Mouse (Mus musculus) left cerebral cortex, postnatal 14 days (tissue): ENCODE results near the gene Cramp1l. TPM values are rescaled to one million over a fixed set of nuclear protein-coding genes. Genes with fewer than 3 reads are reported as not detected.
A peak's percentile ranks its signal among the peaks of the same experiment; 100 is the strongest.
"Not testable (repeated sequence)": the region's sequence is repeated elsewhere in the genome, so short reads cannot be mapped to it uniquely, and the experiment has no call there.

Experiments
- DNase-seq, 2 experiments: peaks; one replicate each; pipeline ENCODE4 v3.0.0; 2021 to 2022; ENCODE audit warnings: low spot score in 2 of 2, mixed read lengths in 1 of 2
- intact Hi-C: fragments of 180-260 bp; cut with DNase I; formaldehyde crosslinking; loops from one replicate; pipeline ENCODE4 v1.15.1; 2025
- total RNA-seq, 2 experiments: library from RNA; stranded (reverse); gene quantifications; 2 replicates each; pipeline ENCODE4 v1.2.3; 2021

The Cramp1l gene
- total RNA-seq, 2 experiments from 2014 or later, result 26.0 to 27.9 TPM

- no peak for DNase-seq
- intact Hi-C loops, result no loop called here
Observed at GRCm38 (mm10) chr17:24960852-24961715, 54.5 kb downstream of the Cramp1l start.

- intact Hi-C loops, result no loop called here
- DNase-seq, result peak; percentile 98
Observed at GRCm38 (mm10) chr17:24960135-24960851, 55.3 kb downstream of the Cramp1l start, which contains the start of gene Jpt2. Jpt2 (minus strand) TSS chr17:24960689.

- no peak for DNase-seq
- intact Hi-C loops, result no loop called here
Observed at GRCm38 (mm10) chr17:24959371-24959770, 56.2 kb downstream of the Cramp1l start.

- intact Hi-C loops, result no loop called here
- DNase-seq, result no peak
Observed at GRCm38 (mm10) chr17:24953291-24953690, 62.3 kb downstream of the Cramp1l start.

GRCm38 (mm10) chr17:24950671-24951070 lies 64.9 kb downstream of the Cramp1l start:
- no peak for DNase-seq
- intact Hi-C loops, result no loop called here

GRCm38 (mm10) chr17:24948204-24948603 lies 67.4 kb downstream of the Cramp1l start:
- no peak for DNase-seq
- intact Hi-C loops, result no loop called here

GRCm38 (mm10) chr17:24943589-24943988 lies 72.0 kb downstream of the Cramp1l start:
- intact Hi-C loops, result not testable (repeated sequence)

GRCm38 (mm10) chr17:24943036-24943435 lies 72.6 kb downstream of the Cramp1l start:
- intact Hi-C loops, result no loop called here
- DNase-seq, result peak; percentile 51 to 76

More at GRCm38 (mm10) chr17:24943589-24943988, 72.0 kb downstream of the Cramp1l start:
- DNase-seq, result not testable (repeated sequence)

GRCm38 (mm10) chr17:24942453-24942852 lies 73.1 kb downstream of the Cramp1l start:
- peak; percentile 65 to 66 for DNase-seq
- intact Hi-C loops, result not testable (repeated sequence)

- intact Hi-C loops, result no loop called here
- no peak for DNase-seq
Observed at GRCm38 (mm10) chr17:24937266-24937665, 78.3 kb downstream of the Cramp1l start.

GRCm38 (mm10) chr17:24936259-24937237 lies 79.0 kb downstream of the Cramp1l start, which contains the start of gene Mapk8ip3:
Mapk8ip3 (minus strand) TSS chr17:24936977.
- intact Hi-C loops, result no loop called here

GRCm38 (mm10) chr17:24935666-24936065 lies 79.9 kb downstream of the Cramp1l start:
- intact Hi-C loops, result no loop called here

More at GRCm38 (mm10) chr17:24936259-24937237, 79.0 kb downstream of the Cramp1l start, which contains the start of gene Mapk8ip3:
- peak; percentile 95 for DNase-seq

GRCm38 (mm10) chr17:24934926-24935325 lies 80.7 kb downstream of the Cramp1l start:
- DNase-seq, result no peak
- intact Hi-C loops, result no loop called here

More at GRCm38 (mm10) chr17:24935666-24936065, 79.9 kb downstream of the Cramp1l start:
- DNase-seq, result no peak

- intact Hi-C loops, result no loop called here
Observed at GRCm38 (mm10) chr17:24933163-24933562, 82.4 kb downstream of the Cramp1l start.

GRCm38 (mm10) chr17:24932431-24932830 lies 83.2 kb downstream of the Cramp1l start:
- intact Hi-C loops, result no loop called here
- no peak for DNase-seq

More at GRCm38 (mm10) chr17:24933163-24933562, 82.4 kb downstream of the Cramp1l start:
- DNase-seq, result no peak

GRCm38 (mm10) chr17:24929506-24929905 lies 86.1 kb downstream of the Cramp1l start:
- intact Hi-C loops, result no loop called here
- DNase-seq, result no peak

GRCm38 (mm10) chr17:24923246-24923645 lies 92.3 kb downstream of the Cramp1l start:
- intact Hi-C loops, result no loop called here

GRCm38 (mm10) chr17:24913984-24914383 lies 101.6 kb downstream of the Cramp1l start:
- DNase-seq, result no peak
- intact Hi-C loops, result no loop called here

More at GRCm38 (mm10) chr17:24923246-24923645, 92.3 kb downstream of the Cramp1l start:
- DNase-seq, result no peak
